Mouse (Mus musculus): ENCODE data around the gene Rnf128. TPM values are rescaled to one million over a fixed set of nuclear protein-coding genes. Genes with fewer than 3 reads are reported as not detected.
"Not testable (repeated sequence)": the region's sequence is repeated elsewhere in the genome, so short reads cannot be mapped to it uniquely, and the experiment has no call there.

Gene Rnf128
- polyA plus RNA-seq, 1 experiment from 2014 or later: 0.90 TPM

GRCm38 (mm10) chrX:139562255-139562924 is 726 bp upstream of the Rnf128 start:
- WGBS: 74% methylated on average over 5 of the region's 5 CpGs
- H3K27me3 ChIP-seq (ENCODE audit: low read depth, poor library complexity, severe bottlenecking): peaks cover 59% of the 10 kb centered on the region
- no peak for DNase-seq (ENCODE audit: low spot score)
- H3K4me3 ChIP-seq: no peak overlapping the region
- H3K9me3 ChIP-seq (replicated peaks): no peaks in the 10 kb centered on the region
- no peaks in the 10 kb centered on the region for H3K36me3 ChIP-seq
- H3K4me1 ChIP-seq: no peaks in the 10 kb centered on the region
- H3K27ac ChIP-seq (replicated peaks): no peak overlapping the region

- DNase-seq (ENCODE audit: low spot score): no peak
- no peaks in the 10 kb centered on the region for H3K36me3 ChIP-seq
- H3K9me3 ChIP-seq (replicated peaks): no peaks in the 10 kb centered on the region
- no peak overlapping the region for H3K4me3 ChIP-seq
- H3K4me1 ChIP-seq: no peaks in the 10 kb centered on the region
- H3K27ac ChIP-seq (replicated peaks): no peak overlapping the region
- 87% methylated on average over 3 of the region's 3 CpGs for WGBS
- peaks cover 65% of the 10 kb centered on the region for H3K27me3 ChIP-seq (ENCODE audit: low read depth, poor library complexity, severe bottlenecking)
Observed at GRCm38 (mm10) chrX:139570054-139570453, 6.9 kb downstream of the Rnf128 start.

DNA sequence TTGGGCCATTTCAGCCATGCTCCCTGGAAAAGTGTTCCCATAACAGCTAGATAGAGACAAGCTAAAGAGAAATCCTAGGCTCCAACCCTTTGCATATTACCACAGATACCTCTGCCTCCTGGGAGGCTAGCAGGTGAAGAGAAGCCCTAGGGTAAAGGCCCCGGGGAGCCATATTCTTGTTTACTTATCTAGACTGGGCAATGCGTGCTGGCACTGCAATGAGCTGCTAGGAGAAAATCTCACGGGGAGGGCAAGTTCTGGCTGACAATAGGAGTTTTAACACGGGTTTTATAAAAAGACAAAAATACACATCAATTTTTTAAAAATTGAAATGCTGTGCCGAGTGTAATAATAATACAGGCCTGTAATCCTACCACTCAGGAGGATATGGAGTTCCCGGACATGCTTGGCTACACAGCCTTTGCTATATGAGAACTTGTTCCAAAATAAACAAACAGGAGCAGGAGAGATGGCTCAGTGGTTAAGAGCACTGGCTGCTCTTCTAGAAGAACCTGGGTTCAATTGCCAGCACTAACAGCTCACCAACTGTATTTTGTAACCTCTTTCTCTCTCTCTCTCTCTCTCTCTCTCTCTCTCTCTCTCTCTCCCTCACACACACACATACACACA is 15.6 kb downstream of the Rnf128 start:
- H3K27ac ChIP-seq (replicated peaks): no peak overlapping the region
- DNase-seq (ENCODE audit: low spot score): no peak
- no peaks in the 10 kb centered on the region for H3K36me3 ChIP-seq
- H3K9me3 ChIP-seq (replicated peaks): no peaks in the 10 kb centered on the region
- peaks cover 28% of the 10 kb centered on the region for H3K27me3 ChIP-seq (ENCODE audit: low read depth, poor library complexity, severe bottlenecking)
- no peaks in the 10 kb centered on the region for H3K4me1 ChIP-seq
- WGBS: 81% methylated on average over 6 of the region's 6 CpGs
- H3K4me3 ChIP-seq: no peak overlapping the region

DNA sequence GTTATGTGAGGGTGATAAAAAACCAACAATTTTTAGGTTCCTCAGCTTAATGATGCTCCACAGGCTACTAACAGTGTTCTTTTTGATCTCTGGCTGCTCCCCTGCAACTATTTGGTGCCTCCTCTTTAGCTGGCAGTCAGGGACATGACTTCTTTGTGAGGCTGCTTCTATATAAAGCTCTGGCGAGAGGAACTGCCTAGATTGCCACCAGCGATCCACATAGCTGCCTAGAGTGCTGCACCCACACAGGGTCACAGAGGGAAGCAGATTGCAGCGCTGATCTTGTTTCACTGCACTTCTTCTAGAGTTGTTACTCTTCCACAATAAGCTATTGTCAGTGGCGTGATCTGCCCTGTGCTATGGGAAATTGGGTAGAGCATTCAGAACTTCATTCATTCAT is 20.5 kb downstream of the Rnf128 start:
- WGBS: 57% methylated on average over 4 of the region's 4 CpGs
- H3K27ac ChIP-seq (replicated peaks): no peak overlapping the region

GRCm38 (mm10) chrX:139586676-139587075 is 23.6 kb downstream of the Rnf128 start:
- 75% methylated on average over 2 of the region's 2 CpGs for WGBS
- H3K4me3 ChIP-seq; H3K27ac ChIP-seq (replicated peaks); H3K4me1 ChIP-seq; H3K9me3 ChIP-seq (replicated peaks); DNase-seq (ENCODE audit: low spot score); H3K36me3 ChIP-seq: not testable (repeated sequence)
- H3K27me3 ChIP-seq (ENCODE audit: low read depth, poor library complexity, severe bottlenecking): peaks cover 63% of the 10 kb centered on the region

More for the DNA sequence above, 20.5 kb downstream of the Rnf128 start:
- Histone ChIP-seq H3K36me3 (no peaks in the 10 kb centered on the region), H3K4me3 (no peak overlapping the region), H3K4me1 (no peaks in the 10 kb centered on the region), H3K9me3 (replicated peaks) (no peaks in the 10 kb centered on the region), H3K27me3 (ENCODE audit: low read depth, poor library complexity, severe bottlenecking) (peaks cover 50% of the 10 kb centered on the region)
- DNase-seq (ENCODE audit: low spot score): no peak

DNA sequence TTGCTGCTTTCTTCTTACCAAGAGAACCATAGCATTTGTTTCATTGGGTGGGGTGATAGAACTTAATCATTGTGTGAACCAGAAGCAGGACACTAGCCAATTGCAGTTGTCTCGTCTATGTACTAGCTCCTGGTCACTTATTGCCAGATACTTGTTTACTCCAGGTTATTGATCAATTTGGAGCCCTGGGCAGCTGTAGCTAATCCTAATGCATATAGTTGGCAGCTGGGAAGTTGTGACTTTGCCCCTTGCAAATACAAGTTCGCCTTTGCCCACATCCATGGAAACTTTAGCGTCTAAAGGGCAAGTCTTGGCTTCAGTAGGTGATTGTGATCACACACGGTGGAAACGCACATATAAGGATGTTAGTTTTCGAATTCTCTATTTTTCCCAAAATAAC is 33.3 kb downstream of the Rnf128 start:
- H3K9me3 ChIP-seq (replicated peaks): no peaks in the 10 kb centered on the region
- H3K36me3 ChIP-seq: no peaks in the 10 kb centered on the region
- H3K4me3 ChIP-seq: no peak overlapping the region
- 84% methylated on average over 6 of the region's 6 CpGs for WGBS
- no peak overlapping the region for H3K27ac ChIP-seq (replicated peaks)
- H3K4me1 ChIP-seq: no peaks in the 10 kb centered on the region
- no peak for DNase-seq (ENCODE audit: low spot score)
- H3K27me3 ChIP-seq (ENCODE audit: low read depth, poor library complexity, severe bottlenecking): peaks cover 90% of the 10 kb centered on the region

DNA sequence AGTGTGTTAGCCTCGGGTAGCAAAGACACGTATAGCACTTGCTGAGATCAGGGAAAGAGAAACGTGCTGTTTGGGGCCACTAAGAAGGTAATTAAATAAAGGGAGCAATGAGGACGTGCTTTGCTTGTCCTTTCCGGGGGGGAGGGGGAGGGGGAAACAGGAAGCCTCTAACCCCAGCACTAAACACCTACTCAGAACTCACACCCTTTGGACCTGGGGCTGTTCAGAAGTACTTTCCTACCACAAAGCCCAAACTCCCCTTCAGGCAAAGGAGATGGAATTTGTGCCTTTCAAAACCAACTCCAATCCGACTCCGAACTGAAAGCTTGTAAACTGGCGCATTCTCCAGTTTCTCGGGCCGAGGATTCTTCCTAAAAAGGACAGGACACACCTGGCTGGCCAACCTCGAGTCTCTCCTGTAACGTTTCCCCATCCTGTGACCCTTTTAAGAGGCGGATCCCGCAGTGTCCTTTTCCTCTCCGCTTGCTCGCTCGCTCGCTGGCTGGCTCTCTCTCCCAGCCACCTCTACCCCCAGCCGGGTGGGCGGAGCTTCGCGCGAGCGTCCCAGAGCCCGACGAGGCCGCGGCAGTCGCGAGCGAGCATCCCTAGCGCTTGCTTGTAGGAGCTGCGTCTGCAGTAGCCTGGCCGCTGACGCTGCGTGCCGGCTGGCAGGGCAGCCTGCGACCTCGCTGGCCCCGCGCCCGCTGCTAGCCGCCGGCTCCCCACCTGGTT is 47.1 kb downstream of the Rnf128 start:
- WGBS: 18% methylated on average over 42 of the region's 44 CpGs
- H3K27me3 ChIP-seq (ENCODE audit: low read depth, poor library complexity, severe bottlenecking): peaks cover 86% of the 10 kb centered on the region
- H3K36me3 ChIP-seq: no peaks in the 10 kb centered on the region
- peak overlapping the region; percentile 63; the same call in 1 of the 2 replicates for H3K27ac ChIP-seq (replicated peaks)
- 0 out of 2 replicates have a peak, but pooled peaks cover 6% of the 10 kb centered on the region for H3K4me1 ChIP-seq
- peak overlapping the region; percentile 66 for H3K4me3 ChIP-seq
- DNase-seq (ENCODE audit: low spot score): peak; percentile 80
- H3K9me3 ChIP-seq (replicated peaks): 0 out of 2 replicates have a peak, but pooled peaks cover 5% of the 10 kb centered on the region

DNA sequence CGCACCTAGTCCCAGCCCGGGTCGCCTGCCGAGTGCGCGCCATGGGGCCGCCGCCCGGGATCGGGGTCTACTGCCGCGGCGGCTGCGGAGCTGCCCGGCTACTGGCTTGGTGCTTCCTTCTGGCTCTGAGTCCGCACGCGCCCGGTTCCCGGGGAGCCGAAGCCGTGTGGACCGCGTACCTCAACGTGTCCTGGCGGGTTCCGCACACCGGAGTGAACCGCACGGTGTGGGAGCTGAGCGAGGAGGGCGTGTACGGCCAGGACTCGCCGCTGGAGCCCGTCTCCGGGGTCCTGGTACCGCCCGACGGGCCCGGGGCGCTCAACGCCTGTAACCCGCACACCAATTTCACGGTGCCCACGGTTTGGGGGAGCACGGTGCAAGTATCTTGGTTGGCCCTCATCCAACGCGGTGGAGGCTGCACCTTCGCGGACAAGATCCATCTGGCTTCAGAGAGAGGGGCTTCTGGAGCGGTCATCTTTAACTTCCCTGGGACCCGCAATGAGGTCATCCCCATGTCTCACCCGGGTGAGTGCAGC is 47.7 kb downstream of the Rnf128 start:
- no peak for DNase-seq (ENCODE audit: low spot score)
- Histone ChIP-seq H3K4me1 (0 out of 2 replicates have a peak, but pooled peaks cover 6% of the 10 kb centered on the region), H3K9me3 (replicated peaks) (0 out of 2 replicates have a peak, but pooled peaks cover 5% of the 10 kb centered on the region), H3K4me3 (peak overlapping the region; percentile 66), H3K27ac (replicated peaks) (peak overlapping the region; percentile 63; the same call in 1 of the 2 replicates), H3K27me3 (ENCODE audit: low read depth, poor library complexity, severe bottlenecking) (peaks cover 84% of the 10 kb centered on the region), H3K36me3 (no peaks in the 10 kb centered on the region)
- whole genome bisulfite sequencing: 27% methylated on average over 54 of the region's 54 CpGs

DNA sequence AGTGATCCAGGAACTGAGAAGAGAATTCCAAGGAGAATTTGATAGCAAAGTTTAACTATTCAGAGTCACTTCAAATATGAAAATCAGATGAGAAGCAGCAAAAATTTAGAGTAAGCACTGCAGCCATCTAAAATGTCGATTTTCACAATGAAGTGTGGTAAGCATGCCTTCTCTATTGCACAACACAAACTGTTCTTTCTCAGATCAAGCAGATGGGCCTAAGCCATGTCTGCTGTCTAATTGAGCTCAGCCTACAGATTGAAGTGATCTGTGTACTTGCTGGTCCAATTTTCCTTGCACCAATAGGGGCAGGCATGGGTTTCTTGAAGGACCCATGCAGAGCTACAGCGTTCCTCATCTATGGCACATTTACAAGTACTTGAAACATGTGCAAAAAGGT is 51.6 kb downstream of the Rnf128 start:
- 0 out of 2 replicates have a peak, but pooled peaks cover 6% of the 10 kb centered on the region for H3K4me1 ChIP-seq

GRCm38 (mm10) chrX:139622071-139622470 is 59.0 kb downstream of the Rnf128 start:
- Histone ChIP-seq H3K36me3 (no peaks in the 10 kb centered on the region), H3K27me3 (ENCODE audit: low read depth, poor library complexity, severe bottlenecking) (peaks cover 28% of the 10 kb centered on the region), H3K9me3 (replicated peaks) (no peaks in the 10 kb centered on the region), H3K4me1 (no peaks in the 10 kb centered on the region), H3K27ac (replicated peaks) (no peak overlapping the region), H3K4me3 (no peak overlapping the region)
- 87% methylated on average over 3 of the region's 4 CpGs for WGBS
- DNase-seq (ENCODE audit: low spot score): no peak

More for the DNA sequence above, 51.6 kb downstream of the Rnf128 start:
- Histone ChIP-seq H3K9me3 (replicated peaks) (0 out of 2 replicates have a peak, but pooled peaks cover 5% of the 10 kb centered on the region), H3K4me3 (no peak overlapping the region), H3K27ac (replicated peaks) (no peak overlapping the region), H3K27me3 (ENCODE audit: low read depth, poor library complexity, severe bottlenecking) (peaks cover 74% of the 10 kb centered on the region), H3K36me3 (no peaks in the 10 kb centered on the region)
- no peak for DNase-seq (ENCODE audit: low spot score)
- WGBS: 90% methylated on average over 2 of the region's 2 CpGs

DNA sequence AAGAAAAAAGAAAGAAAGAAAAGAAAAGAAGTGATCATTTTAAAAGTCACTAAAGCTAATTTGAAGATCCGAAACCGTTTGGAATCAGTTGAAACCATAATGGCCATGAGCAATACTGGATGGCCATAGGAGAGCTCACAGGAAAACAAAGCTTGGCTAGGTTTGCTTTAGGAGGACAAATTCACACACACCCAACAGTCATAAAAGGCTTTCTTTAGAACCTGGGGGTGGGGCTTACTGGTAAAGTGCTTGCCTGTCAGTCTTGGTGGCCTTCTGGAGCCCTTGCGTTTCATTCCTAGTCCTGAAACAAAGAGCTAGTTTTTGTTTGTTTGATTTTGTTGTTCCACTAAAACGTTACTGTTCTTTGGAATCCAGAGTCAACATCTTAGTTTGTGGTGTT is 71.6 kb downstream of the Rnf128 start:
- no peak for DNase-seq (ENCODE audit: low spot score)
- Histone ChIP-seq H3K27ac (replicated peaks) (no peak overlapping the region), H3K4me3 (no peak overlapping the region), H3K9me3 (replicated peaks) (no peaks in the 10 kb centered on the region), H3K4me1 (no peaks in the 10 kb centered on the region), H3K27me3 (ENCODE audit: low read depth, poor library complexity, severe bottlenecking) (peaks cover 51% of the 10 kb centered on the region), H3K36me3 (no peaks in the 10 kb centered on the region)
- WGBS: 86% methylated on average over 4 of the region's 4 CpGs

- no peak overlapping the region for H3K27ac ChIP-seq (replicated peaks)
- H3K4me3 ChIP-seq: no peak overlapping the region
- H3K27me3 ChIP-seq (ENCODE audit: low read depth, poor library complexity, severe bottlenecking): peaks cover 43% of the 10 kb centered on the region
- H3K36me3 ChIP-seq: no peaks in the 10 kb centered on the region
- no peaks in the 10 kb centered on the region for H3K4me1 ChIP-seq
- 92% methylated on average over 2 of the region's 2 CpGs for WGBS
- DNase-seq (ENCODE audit: low spot score): no peak
- no peaks in the 10 kb centered on the region for H3K9me3 ChIP-seq (replicated peaks)
Observed at GRCm38 (mm10) chrX:139639744-139640143, 76.6 kb downstream of the Rnf128 start.
